In genomic region chr8:94641938-94642337, GRCm38 (mm10) we compare ENCODE assay signal across 22 mouse cellular contexts. TPM values are rescaled to one million over a fixed set of nuclear protein-coding genes. Genes with fewer than 3 reads are reported as not detected.
A peak's percentile ranks its signal among the peaks of the same experiment; 100 is the strongest.
DNase-seq lines count a peak whose midpoint lies in the region; ATAC-seq and TF ChIP-seq lines count a peak whose summit lies in the region.
"Had no signal": no experiment of that assay in that cellular context is flagged by ENCODE, and none has a peak within 500 bp of the region (broad histone marks: within the 10 kb centered on the region; RNA-seq: fewer than 3 reads in every experiment).

No protein-coding gene starts in this region.

- no peak overlapping the region for H3K4me3 ChIP-seq in forebrain, postnatal 0 days (ENCODE audit: low read depth, low read length)
- H3K4me3 ChIP-seq in forebrain, embryonic 12.5 days (replicated peaks): no peak overlapping the region
- H3K4me3 ChIP-seq in layer of hippocampus, adult 2 months: no peak overlapping the region
- H3K4me3 ChIP-seq: embryonic facial prominence, embryonic 13.5 days; erythroblast, embryonic 14.5 days; forebrain, embryonic 13.5 days; heart, embryonic 13.5 days; hindbrain, embryonic 13.5 days; limb, embryonic 15.5 days; midbrain, embryonic 10.5 days had no signal

- peaks cover 60% of the 10 kb centered on the region for H3K36me3 ChIP-seq in forebrain, postnatal 0 days (ENCODE audit: insufficient read depth)
- H3K36me3 ChIP-seq in forebrain, embryonic 12.5 days (replicated peaks): peaks cover 81% of the 10 kb centered on the region

- H3K27me3 ChIP-seq in forebrain, postnatal 0 days (ENCODE audit: insufficient read depth, low read length): no peaks in the 10 kb centered on the region
- no peaks in the 10 kb centered on the region for H3K27me3 ChIP-seq in forebrain, embryonic 12.5 days
- H3K27me3 ChIP-seq: embryonic facial prominence, embryonic 13.5 days; forebrain, embryonic 13.5 days; heart, embryonic 13.5 days; hindbrain, embryonic 13.5 days; limb, embryonic 15.5 days had no signal

- WGBS in forebrain, postnatal 0 days: 92% methylated on average over 3 of the region's 3 CpGs
- WGBS in forebrain, embryonic 12.5 days: 91% methylated on average over 3 of the region's 3 CpGs

- no peak overlapping the region for H3K4me2 ChIP-seq in forebrain, postnatal 0 days (ENCODE audit: low read depth)
- H3K4me2 ChIP-seq in forebrain, embryonic 12.5 days: no peak overlapping the region
- H3K4me2 ChIP-seq: embryonic facial prominence, embryonic 13.5 days; forebrain, embryonic 13.5 days; heart, embryonic 13.5 days; hindbrain, embryonic 13.5 days; limb, embryonic 15.5 days had no signal

- no peaks in the 10 kb centered on the region for H3K4me1 ChIP-seq in forebrain, postnatal 0 days (ENCODE audit: insufficient read depth)
- H3K4me1 ChIP-seq in forebrain, embryonic 12.5 days: no peaks in the 10 kb centered on the region
- H3K4me1 ChIP-seq: embryonic facial prominence, embryonic 13.5 days; forebrain, embryonic 13.5 days; heart, embryonic 13.5 days; hindbrain, embryonic 13.5 days; limb, embryonic 15.5 days; midbrain, embryonic 10.5 days had no signal

- peak; percentile 19; the same call in 1 of the 2 replicates for TF ChIP-seq CTCF in forebrain, postnatal 0 days (IDR thresholded peaks at IDR 0.05; ENCODE audit: low read depth)
- peak; percentile 54 for TF ChIP-seq CTCF in layer of hippocampus, adult 2 months (conservative IDR thresholded peaks at IDR 0.05)

- no peaks in the 10 kb centered on the region for H3K9me3 ChIP-seq in forebrain, postnatal 0 days (ENCODE audit: low read length)
- no peaks in the 10 kb centered on the region for H3K9me3 ChIP-seq in forebrain, embryonic 12.5 days
- H3K9me3 ChIP-seq: embryonic facial prominence, embryonic 13.5 days; forebrain, embryonic 13.5 days; heart, embryonic 13.5 days; hindbrain, embryonic 13.5 days; limb, embryonic 15.5 days; midbrain, embryonic 10.5 days had no signal

- no peak overlapping the region for H3K27ac ChIP-seq in forebrain, postnatal 0 days (ENCODE audit: low read depth, low read length)
- no peak overlapping the region for H3K27ac ChIP-seq in forebrain, embryonic 12.5 days
- no peak overlapping the region for H3K27ac ChIP-seq in layer of hippocampus, adult 2 months
- H3K27ac ChIP-seq: embryonic facial prominence, embryonic 13.5 days; forebrain, embryonic 13.5 days; heart, embryonic 13.5 days; hindbrain, embryonic 13.5 days; limb, embryonic 15.5 days; midbrain, embryonic 10.5 days had no signal

- DNase-seq in forebrain, postnatal 0 days: no peak
- DNase-seq in layer of hippocampus, adult 2 months (ENCODE audit: low spot score in 2 of 2): no peak
- no peak for DNase-seq in layer of hippocampus, adult 9-11 months
- DNase-seq in 3T3-L1 (ENCODE audit: low read depth, low spot score) (peak; percentile 46), adipocyte (ENCODE audit: low spot score) (peak; percentile 9)
- DNase-seq in adrenal gland, adult 8-10 months: no peak
- no peak for DNase-seq in heart, adult 9 months (ENCODE audit: low spot score in 2 of 2)
- DNase-seq: cerebellum, adult 11-12 months; cerebellum, postnatal 36 days; embryo, embryonic 11 days; heart, adult 11 months; kidney, adult 9 months; kidney, postnatal 36 days; left cerebral cortex, postnatal 4 days had no signal

- no peak for ATAC-seq in forebrain, postnatal 0 days
- ATAC-seq in forebrain, embryonic 12.5 days (ENCODE audit: low FRiP score): no peak
- ATAC-seq: forebrain, embryonic 13.5 days had no signal

- no peak overlapping the region for H3K9ac ChIP-seq in forebrain, postnatal 0 days
- no peak overlapping the region for H3K9ac ChIP-seq in forebrain, embryonic 12.5 days
- H3K9ac ChIP-seq: embryonic facial prominence, embryonic 13.5 days; forebrain, embryonic 13.5 days; heart, embryonic 13.5 days; hindbrain, embryonic 13.5 days; limb, embryonic 15.5 days had no signal

RNA-seq across cellular contexts. Expression of gene Arl2bp, which starts 24.5 kb away (rescaled TPM):
- total RNA-seq in forebrain, postnatal 0 days (2014; rRNA removed): 112 and 136 TPM in 2 replicates
- polyA plus RNA-seq in forebrain, postnatal 0 days (2015; fragmentation: Nextera tagmentation; extraction: Ambion mirVana): 154 and 183 TPM in 2 replicates
- polyA plus RNA-seq in forebrain, embryonic 12.5 days (2016; fragmentation: Nextera tagmentation; extraction: Ambion mirVana): 242 and 248 TPM in 2 replicates
- total RNA-seq in layer of hippocampus, adult 2 months (2021): 100 to 1,000 TPM; 145 to 147 TPM
- total RNA-seq in adrenal gland, adult 8-10 months (2022): 100 to 1,000 TPM in 1 of 4 experiments, 10 to 100 TPM in 3; 72.0 to 104 (median 88.3) TPM

RNA-seq across cellular contexts. Expression of gene Fam192a, which starts 40.1 kb away (rescaled TPM):
- 44.5 and 51.4 TPM in 2 replicates for total RNA-seq in forebrain, postnatal 0 days (2014; rRNA removed)
- polyA plus RNA-seq in forebrain, postnatal 0 days (2015; fragmentation: Nextera tagmentation; extraction: Ambion mirVana): 71.5 and 79.9 TPM in 2 replicates
- 116 and 122 TPM in 2 replicates for polyA plus RNA-seq in forebrain, embryonic 12.5 days (2016; fragmentation: Nextera tagmentation; extraction: Ambion mirVana)
- 10 to 100 TPM; 38.6 to 45.6 TPM for total RNA-seq in layer of hippocampus, adult 2 months (2021)
- total RNA-seq in adrenal gland, adult 8-10 months (2022): 10 to 100 TPM; 35.4 to 45.5 (median 42.4) TPM

RNA-seq across cellular contexts. Expression of gene Rspry1, which starts 40.2 kb away (rescaled TPM):
- 53.5 and 55.8 TPM in 2 replicates for total RNA-seq in forebrain, postnatal 0 days (2014; rRNA removed)
- polyA plus RNA-seq in forebrain, postnatal 0 days (2015; fragmentation: Nextera tagmentation; extraction: Ambion mirVana): 26.2 and 32.0 TPM in 2 replicates
- 53.4 and 54.7 TPM in 2 replicates for polyA plus RNA-seq in forebrain, embryonic 12.5 days (2016; fragmentation: Nextera tagmentation; extraction: Ambion mirVana)
- 10 to 100 TPM; 25.8 to 26.1 TPM for total RNA-seq in layer of hippocampus, adult 2 months (2021)
- 10 to 100 TPM; 20.4 to 30.0 (median 22.5) TPM for total RNA-seq in adrenal gland, adult 8-10 months (2022)

RNA-seq across cellular contexts. Expression of gene Pllp, which starts 54.1 kb away (rescaled TPM):
- total RNA-seq in forebrain, postnatal 0 days (2014; rRNA removed): 4.6 and 11.6 TPM in 2 replicates
- polyA plus RNA-seq in forebrain, postnatal 0 days (2015; fragmentation: Nextera tagmentation; extraction: Ambion mirVana): 6.8 and 8.6 TPM in 2 replicates
- polyA plus RNA-seq in forebrain, embryonic 12.5 days (2016; fragmentation: Nextera tagmentation; extraction: Ambion mirVana): 0.52 and 0.92 TPM in 2 replicates
- 10 to 100 TPM; 37.5 to 39.8 TPM for total RNA-seq in layer of hippocampus, adult 2 months (2021)
- 1 to 10 TPM; 1.1 to 2.2 (median 1.7) TPM for total RNA-seq in adrenal gland, adult 8-10 months (2022)
- polyA plus RNA-seq: erythroblast, embryonic 14.5 days had no signal

Comparison
In these comparisons a context has a peak if more than half of its experiments do, and no peak if none do; other contexts are left out.
1. DNase-seq: peak in 3T3-L1 (single experiment) and adipocyte (single experiment); none in forebrain, postnatal 0 days (single experiment), layer of hippocampus, adult 2 months (0 of 2), layer of hippocampus, adult 9-11 months (single experiment), adrenal gland, adult 8-10 months (single experiment) and heart, adult 9 months (0 of 2).